Mouse (Mus musculus) liver, embryonic 15.5 days (tissue): ENCODE results near the gene Kmt2b. TPM values are rescaled to one million over a fixed set of nuclear protein-coding genes. Genes with fewer than 3 reads are reported as not detected.

Source experiments
- ATAC-seq: fragments of 200-750 bp; cut with Nextera tagmentation; 2 replicates; pipeline ENCODE4 v1.8.0; 2017; ENCODE audit warnings: moderate number of reproducible peaks, mild to moderate bottlenecking, moderate library complexity; ENCODE audit not compliant: insufficient read depth
- H3K27ac ChIP-seq: fragments of 300-500 bp; sonication (generic); replicated peaks from 2 replicates; pipeline ENCODE4 v1.5.1; 2015; ENCODE audit warnings: mild to moderate bottlenecking, inconsistent platforms
- H3K27me3 ChIP-seq: fragments of 300-500 bp; sonication (generic); 2 replicates; pipeline ENCODE4 v1.6.1; 2015; ENCODE audit warnings: mild to moderate bottlenecking, inconsistent platforms
- H3K36me3 ChIP-seq: fragments of 300-500 bp; sonication (generic); replicated peaks from 2 replicates; pipeline ENCODE4 v1.6.1; 2015; ENCODE audit warnings: moderate library complexity, mild to moderate bottlenecking, inconsistent platforms
- H3K4me1 ChIP-seq: fragments of 300-500 bp; sonication (generic); replicated peaks from 2 replicates; pipeline ENCODE4 v1.6.1; 2015; ENCODE audit warnings: inconsistent platforms
- H3K4me2 ChIP-seq: fragments of 300-500 bp; sonication (generic); 2 replicates; pipeline ENCODE4 v1.6.1; 2015; ENCODE audit warnings: moderate library complexity, mild to moderate bottlenecking, inconsistent platforms
- H3K4me3 ChIP-seq: fragments of 300-500 bp; sonication (generic); replicated peaks from 2 replicates; pipeline ENCODE4 v1.5.1; 2015; ENCODE audit warnings: mild to moderate bottlenecking, inconsistent platforms
- H3K9ac ChIP-seq: fragments of 300-500 bp; sonication (generic); 2 replicates; pipeline ENCODE4 v1.6.1; 2015; ENCODE audit warnings: moderate library complexity, mild to moderate bottlenecking, inconsistent platforms
- H3K9me3 ChIP-seq: fragments of 300-500 bp; sonication (generic); replicated peaks from 2 replicates; pipeline ENCODE4 v1.6.1; 2016; ENCODE audit warnings: inconsistent platforms
- WGBS: fragments of 180-500 bp; shearing (Covaris S2); methylation state at CpG from one replicate; pipeline ENCODE4 v1.1.7; 2015; ENCODE audit warnings: mixed read lengths; ENCODE audit not compliant: insufficient replicate concordance; 5-methylcytosine and 5-hydroxymethylcytosine counted together
- polyA plus RNA-seq: library from polyadenylated mRNA; unstranded; fragments of >200 nt; fragmentation: Nextera tagmentation; extraction: Ambion mirVana; gene quantifications from 2 replicates; pipeline ENCODE4 v1.2.1, GENCODE M21; 2015

The Kmt2b gene
- polyA plus RNA-seq, 1 experiment from 2014 or later = 2.4 TPM

GRCm38 (mm10) chr7:30589435-30590301, 1.1 kb upstream of the Kmt2b start:
- peak overlapping the region; percentile 96 for H3K4me3 ChIP-seq
- peaks cover 62% of the 10 kb centered on the region for H3K4me1 ChIP-seq
- peak overlapping the region; percentile 93 for H3K27ac ChIP-seq
- ATAC-seq = peak; percentile 28
- 28% methylated on average over 40 of the region's 40 CpGs for WGBS
- no peaks in the 10 kb centered on the region for H3K9me3 ChIP-seq
- H3K4me2 ChIP-seq = peak overlapping the region; percentile 92
- peak overlapping the region; percentile 99 for H3K9ac ChIP-seq
- H3K27me3 ChIP-seq = peaks cover 8% of the 10 kb centered on the region
- H3K36me3 ChIP-seq = peaks cover 23% of the 10 kb centered on the region

DNA sequence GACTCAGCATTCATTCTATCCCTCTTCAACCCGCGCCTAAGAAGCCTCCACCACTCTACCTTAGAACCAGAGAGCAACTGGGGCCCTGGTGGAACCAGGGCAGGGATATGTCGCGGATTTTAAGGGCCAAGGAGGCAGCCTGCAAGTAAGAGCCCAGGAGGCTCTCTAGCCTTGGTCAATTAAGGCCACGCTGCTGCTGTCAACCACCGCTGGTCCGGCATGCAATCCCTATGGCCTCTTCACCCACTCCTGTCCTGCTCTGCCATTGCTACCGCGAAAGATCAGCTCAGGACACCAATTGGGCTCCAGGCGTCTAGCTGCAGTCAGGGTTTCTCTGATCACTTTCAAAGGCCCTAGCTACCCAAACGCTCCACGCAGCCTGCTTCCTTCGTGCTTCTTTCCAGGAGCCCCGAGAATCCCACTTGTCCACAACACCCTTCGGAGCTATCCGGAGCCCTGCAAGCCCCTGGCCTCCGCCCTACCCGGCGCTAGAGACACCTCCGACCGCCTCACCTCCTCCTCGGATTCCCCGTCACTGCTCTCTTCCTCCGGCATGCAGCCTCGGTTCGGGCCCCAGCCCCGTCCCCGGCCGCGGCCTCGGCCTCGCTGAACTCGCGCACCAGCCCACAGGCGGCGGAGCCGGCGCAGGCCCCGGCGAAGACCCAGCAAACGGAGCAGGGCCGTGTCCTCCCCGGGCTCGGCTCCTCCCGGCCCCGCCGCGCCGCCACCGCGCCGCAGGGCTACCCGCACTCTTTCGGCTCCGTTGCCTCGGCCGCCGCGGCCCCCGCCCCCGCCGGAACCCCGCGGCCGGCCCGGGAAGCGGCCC, 471 bp downstream of the Kmt2b start:
- Histone ChIP-seq H3K36me3 (peaks cover 39% of the 10 kb centered on the region), H3K4me1 (peaks cover 47% of the 10 kb centered on the region), H3K27me3 (peaks cover under 1% of the 10 kb centered on the region; the same call in 1 of the 2 replicates), H3K9me3 (no peaks in the 10 kb centered on the region), H3K4me3 (peak overlapping the region; percentile 96), H3K4me2 (peak overlapping the region; percentile 92), H3K9ac (peak overlapping the region; percentile 99), H3K27ac (peak overlapping the region; percentile 93)
- ATAC-seq = peak; percentile 23
- 1% methylated on average over 67 of the region's 67 CpGs for WGBS

- Histone ChIP-seq H3K27ac (no peak overlapping the region), H3K36me3 (peaks cover 54% of the 10 kb centered on the region), H3K4me2 (peak overlapping the region; percentile 92), H3K27me3 (no peaks in the 10 kb centered on the region), H3K4me1 (peaks cover 44% of the 10 kb centered on the region), H3K4me3 (no peak overlapping the region), H3K9ac (0 out of 2 replicates have a peak overlapping the region, but pooled peaks have one; percentile 99), H3K9me3 (no peaks in the 10 kb centered on the region)
- ATAC-seq = no peak
- WGBS = 87% methylated on average over 28 of the region's 28 CpGs
These were observed 2.0 kb downstream of the Kmt2b start for GRCm38 (mm10) chr7:30586455-30587020.

DNA sequence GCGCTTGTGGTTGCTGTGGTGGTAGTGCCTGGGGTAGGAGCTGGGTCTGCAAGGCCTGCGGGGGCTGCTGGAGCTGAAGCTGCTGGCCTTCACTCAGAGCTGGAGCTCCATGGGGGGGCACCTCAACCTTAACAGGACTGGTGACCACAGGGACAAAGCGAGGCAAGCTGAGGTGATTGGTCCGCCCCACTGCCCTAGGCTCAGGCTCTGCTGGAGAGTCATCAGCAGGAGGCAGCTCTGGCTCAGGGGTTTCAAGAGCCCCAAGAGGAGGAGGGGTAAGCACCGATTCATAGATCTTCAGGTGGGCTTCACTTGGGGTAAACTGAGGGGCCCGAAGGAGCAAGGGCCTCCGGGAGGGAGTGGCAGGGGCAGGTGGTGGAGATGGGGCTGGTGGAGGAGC, 3.4 kb downstream of the Kmt2b start:
- Histone ChIP-seq H3K9ac (no peak overlapping the region), H3K27ac (no peak overlapping the region), H3K4me1 (peaks cover 32% of the 10 kb centered on the region), H3K4me3 (no peak overlapping the region), H3K9me3 (no peaks in the 10 kb centered on the region), H3K36me3 (peaks cover 68% of the 10 kb centered on the region), H3K4me2 (no peak overlapping the region), H3K27me3 (no peaks in the 10 kb centered on the region)
- ATAC-seq = no peak
- WGBS = 90% methylated on average over 7 of the region's 7 CpGs

- Histone ChIP-seq H3K4me2 (no peak overlapping the region), H3K9me3 (no peaks in the 10 kb centered on the region), H3K4me3 (no peak overlapping the region), H3K27me3 (no peaks in the 10 kb centered on the region), H3K27ac (no peak overlapping the region), H3K4me1 (peaks cover 24% of the 10 kb centered on the region), H3K9ac (no peak overlapping the region), H3K36me3 (peaks cover 76% of the 10 kb centered on the region)
- no peak for ATAC-seq
- 85% methylated on average over 10 of the region's 10 CpGs for WGBS
These were observed 4.2 kb downstream of the Kmt2b start for GRCm38 (mm10) chr7:30584339-30584738.

- ATAC-seq = no peak
- Histone ChIP-seq H3K36me3 (peaks cover 100% of the 10 kb centered on the region), H3K4me2 (no peak overlapping the region), H3K4me1 (peaks cover 7% of the 10 kb centered on the region; the same call in 1 of the 2 replicates), H3K4me3 (no peak overlapping the region), H3K27me3 (no peaks in the 10 kb centered on the region), H3K9ac (no peak overlapping the region), H3K27ac (no peak overlapping the region), H3K9me3 (no peaks in the 10 kb centered on the region)
- 91% methylated on average over 16 of the region's 16 CpGs for WGBS
These were observed 7.0 kb downstream of the Kmt2b start for GRCm38 (mm10) chr7:30581547-30581946.

DNA sequence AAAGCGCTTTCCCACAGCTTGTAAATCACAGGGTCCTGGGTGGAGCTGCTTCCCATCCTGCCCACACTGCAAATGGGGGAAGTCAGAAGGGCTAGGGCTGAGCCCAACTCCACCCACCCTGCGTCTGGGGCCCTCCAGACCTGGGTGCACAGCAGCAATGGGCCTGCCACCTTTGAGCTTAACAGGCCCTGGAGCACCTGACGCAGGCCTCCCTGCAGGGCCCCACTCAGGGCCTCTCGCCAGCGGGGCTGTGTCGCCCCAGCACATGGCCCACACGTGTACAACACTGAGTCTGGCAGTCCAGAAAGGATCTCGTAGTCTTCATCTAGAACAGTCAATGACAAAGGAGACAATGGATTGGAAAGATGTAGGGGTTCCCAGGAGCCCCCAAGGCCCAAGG, 8.6 kb downstream of the Kmt2b start:
- Histone ChIP-seq H3K27me3 (no peaks in the 10 kb centered on the region), H3K9me3 (no peaks in the 10 kb centered on the region), H3K27ac (no peak overlapping the region), H3K4me3 (no peak overlapping the region), H3K4me1 (no peaks in the 10 kb centered on the region), H3K9ac (no peak overlapping the region), H3K36me3 (peaks cover 100% of the 10 kb centered on the region), H3K4me2 (no peak overlapping the region)
- ATAC-seq = no peak
- 81% methylated on average over 8 of the region's 8 CpGs for WGBS

DNA sequence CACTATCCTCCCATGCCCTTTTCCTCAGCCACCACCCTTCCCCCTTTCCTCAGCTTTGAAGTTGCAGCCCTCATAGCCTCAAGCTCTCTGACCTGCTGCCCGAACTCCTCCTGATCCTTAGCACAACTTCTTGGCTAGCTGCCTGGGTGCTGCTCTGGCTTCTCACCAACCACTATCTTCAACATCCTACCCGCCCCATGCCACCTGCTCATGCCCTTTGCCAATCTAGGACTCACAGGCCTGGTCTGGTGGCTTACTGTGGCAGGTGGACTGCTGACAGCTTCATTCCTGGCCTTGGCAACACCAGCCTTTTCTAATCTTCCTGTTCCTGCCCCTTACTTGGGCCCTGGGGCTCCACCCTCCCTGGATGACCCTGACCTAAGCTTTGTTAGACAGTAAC, 15.6 kb downstream of the Kmt2b start:
- WGBS = 59% methylated on average over 2 of the region's 2 CpGs
- Histone ChIP-seq H3K9me3 (no peaks in the 10 kb centered on the region), H3K36me3 (peaks cover 98% of the 10 kb centered on the region), H3K4me2 (no peak overlapping the region), H3K27ac (peak overlapping the region; percentile 15; the same call in 1 of the 2 replicates), H3K4me3 (no peak overlapping the region), H3K9ac (no peak overlapping the region), H3K27me3 (no peaks in the 10 kb centered on the region), H3K4me1 (peaks cover 16% of the 10 kb centered on the region)
- ATAC-seq = 0 out of 2 replicates have a peak, but pooled peaks have one; percentile 13

DNA sequence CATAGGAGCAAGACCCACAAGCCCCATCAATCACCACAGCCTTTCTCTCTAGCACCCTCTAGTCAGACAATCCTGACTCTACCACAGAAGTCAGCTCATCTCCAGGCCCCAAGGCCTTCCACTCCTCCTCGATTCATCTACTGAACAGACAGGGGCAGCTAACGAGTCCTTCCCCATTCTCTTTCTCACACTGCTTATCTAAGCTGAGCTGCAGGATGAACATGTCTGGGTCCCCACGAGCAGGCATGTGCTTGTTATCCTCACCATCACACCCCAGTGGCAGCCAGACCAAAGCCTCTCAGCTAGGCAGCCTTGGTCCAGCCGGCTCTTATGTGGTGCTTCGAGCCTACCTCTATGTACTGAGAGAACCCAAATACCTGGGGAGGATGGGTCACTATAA, 16.1 kb downstream of the Kmt2b start:
- Histone ChIP-seq H3K4me2 (no peak overlapping the region), H3K27ac (peak overlapping the region; percentile 19; the same call in 1 of the 2 replicates), H3K9me3 (no peaks in the 10 kb centered on the region), H3K4me3 (no peak overlapping the region), H3K4me1 (peaks cover 16% of the 10 kb centered on the region), H3K9ac (no peak overlapping the region), H3K27me3 (no peaks in the 10 kb centered on the region), H3K36me3 (peaks cover 96% of the 10 kb centered on the region)
- WGBS = 44% methylated on average over 5 of the region's 5 CpGs
- no peak for ATAC-seq

DNA sequence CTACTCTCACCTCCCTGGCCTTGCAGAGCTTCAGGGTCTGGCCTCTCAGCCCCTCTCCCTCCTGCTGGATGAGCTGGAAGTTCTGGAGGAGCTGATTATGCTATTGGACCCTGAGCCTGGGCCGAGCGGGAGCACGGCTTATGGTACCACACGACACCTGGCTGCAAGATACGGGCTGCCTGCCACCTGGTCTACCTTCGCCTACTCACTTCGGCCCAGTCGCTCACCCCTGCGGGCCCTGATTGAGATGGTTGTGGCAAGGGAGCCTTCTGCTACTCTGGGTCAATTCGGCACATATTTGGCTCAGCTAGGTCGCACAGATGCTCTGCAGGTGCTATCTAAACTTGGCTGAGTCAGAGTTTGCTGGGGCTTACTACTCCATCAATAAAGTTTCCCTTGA, 21.0 kb downstream of the Kmt2b start:
- 86% methylated on average over 11 of the region's 11 CpGs for WGBS
- Histone ChIP-seq H3K9ac (no peak overlapping the region), H3K4me3 (no peak overlapping the region), H3K9me3 (no peaks in the 10 kb centered on the region), H3K36me3 (peaks cover 70% of the 10 kb centered on the region), H3K4me1 (peaks cover 18% of the 10 kb centered on the region), H3K27ac (no peak overlapping the region), H3K4me2 (no peak overlapping the region), H3K27me3 (no peaks in the 10 kb centered on the region)
- no peak for ATAC-seq

GRCm38 (mm10) chr7:30566033-30566432, 22.5 kb downstream of the Kmt2b start:
- 79% methylated on average over 9 of the region's 9 CpGs for WGBS
- Histone ChIP-seq H3K27me3 (no peaks in the 10 kb centered on the region), H3K27ac (no peak overlapping the region), H3K4me3 (no peak overlapping the region), H3K9me3 (no peaks in the 10 kb centered on the region), H3K36me3 (peaks cover 59% of the 10 kb centered on the region), H3K9ac (no peak overlapping the region), H3K4me1 (peaks cover 20% of the 10 kb centered on the region), H3K4me2 (no peak overlapping the region)
- no peak for ATAC-seq
